Mouse (Mus musculus): ENCODE data around the gene Coro1b. TPM values are rescaled to one million over a fixed set of nuclear protein-coding genes. Genes with fewer than 3 reads are reported as not detected.

Coro1b gene
- polyA plus RNA-seq (2012; fragmentation: generic; extraction: Trizol) = 238 TPM

DNA sequence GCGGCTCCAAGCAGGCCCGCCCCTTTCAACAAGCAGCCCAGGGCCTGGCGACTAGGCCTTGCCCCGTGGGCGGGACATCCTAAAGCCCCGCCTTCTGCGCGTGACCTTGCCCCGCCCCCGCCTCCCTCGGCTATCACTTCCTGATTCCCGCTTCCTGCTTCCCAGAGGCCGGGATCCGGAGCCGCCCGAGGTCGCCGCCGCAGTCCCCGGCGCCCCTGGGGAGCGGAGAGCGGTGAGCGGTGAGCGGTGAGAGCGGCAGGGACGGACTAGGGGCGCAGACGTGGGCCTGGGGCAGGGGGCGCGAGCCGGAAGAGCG is at the start of gene Coro1b:
Gene Coro1b (plus strand): TSS at position 129 of the 316 bp plus-strand sequence.
- Histone ChIP-seq H3K36me3 (ENCODE audit: control insufficient read depth, insufficient read depth) (peaks cover 6% of the 10 kb centered on the region), H3K27me3 (ENCODE audit: control insufficient read depth, insufficient read depth, insufficient read length) (no peaks in the 10 kb centered on the region), H3K79me2 (ENCODE audit: control insufficient read depth, insufficient read depth) (peaks cover 15% of the 10 kb centered on the region), H3K4me3 (peak within 1 kb of the TSS; percentile 57), H3K4me2 (ENCODE audit: low read depth) (peak within 1 kb of the TSS; percentile 86), H3ac (ENCODE audit: control insufficient read depth, insufficient read length) (peak within 1 kb of the TSS; percentile 23)
- TF ChIP-seq POLR2A (IDR thresholded peaks at IDR 0.05; ENCODE audit: insufficient read length, low read depth) (peak; percentile 83), MYOG (IDR thresholded peaks at IDR 0.05; ENCODE audit: control insufficient read depth in 1 of 3, insufficient read depth in 1 of 3, insufficient read length in 2 of 3, low read depth in 2 of 3) (no peak), USF1 (IDR thresholded peaks at IDR 0.05; ENCODE audit: low read depth) (peak; percentile 65)

DNA sequence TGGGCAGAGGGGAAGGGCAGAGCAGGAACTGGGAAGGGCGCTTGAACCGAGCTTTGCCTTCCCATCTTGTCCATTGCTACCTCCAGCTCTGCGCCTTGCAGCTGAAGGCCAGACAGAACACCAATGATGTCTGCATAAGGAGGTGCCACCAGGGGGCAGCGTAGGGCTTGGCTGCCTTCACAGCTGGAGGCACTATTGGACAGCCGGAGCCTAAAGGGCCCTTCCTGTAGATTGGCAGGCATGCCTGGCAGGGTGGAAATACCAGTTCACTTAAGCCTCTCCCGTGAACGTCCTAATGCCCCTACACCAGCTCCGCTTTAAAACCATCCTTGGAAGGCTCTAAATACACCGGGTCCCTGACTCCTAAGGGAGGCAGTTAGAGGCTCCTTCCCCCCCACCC is 49.4 kb upstream of the Coro1b start:
- peak; percentile 38 to 76 (median 50) for TF ChIP-seq MYOG (IDR thresholded peaks at IDR 0.05; ENCODE audit: control insufficient read depth in 1 of 3, insufficient read depth in 1 of 3, insufficient read length in 2 of 3, low read depth in 2 of 3)
- no peak for TF ChIP-seq TCF12 (IDR thresholded peaks at IDR 0.05; ENCODE audit: insufficient read depth, poor library complexity, severe bottlenecking)
- TF ChIP-seq TCF3 (IDR thresholded peaks at IDR 0.05; ENCODE audit: insufficient read length, low read depth) = peak; percentile 19
- TF ChIP-seq MAX (IDR thresholded peaks at IDR 0.05; ENCODE audit: low read depth) = no peak
- no peak for TF ChIP-seq E2F4 (IDR thresholded peaks at IDR 0.05; ENCODE audit: insufficient read depth)
- peak; percentile 65 to 91 (median 74) for TF ChIP-seq MYOD1 (IDR thresholded peaks at IDR 0.05; ENCODE audit: control insufficient read depth in 1 of 3, insufficient read length in 2 of 3, low read depth in 2 of 3)
- peak; percentile 13 for TF ChIP-seq SRF (IDR thresholded peaks at IDR 0.05; ENCODE audit: control insufficient read depth, insufficient read length, low read depth)
- no peak for TF ChIP-seq POLR2AphosphoS2 (IDR thresholded peaks at IDR 0.05; ENCODE audit: insufficient read length, low read depth)
- TF ChIP-seq POLR2A (IDR thresholded peaks at IDR 0.05; ENCODE audit: insufficient read length, low read depth) = peak; percentile 45
- no peak overlapping the region for H3ac ChIP-seq (ENCODE audit: control insufficient read depth, insufficient read length)
- peaks cover 15% of the 10 kb centered on the region for H3K79me2 ChIP-seq (ENCODE audit: control insufficient read depth, insufficient read depth)
- no peaks in the 10 kb centered on the region for H3K36me3 ChIP-seq (ENCODE audit: control insufficient read depth, insufficient read depth)
- H3K4me2 ChIP-seq (ENCODE audit: low read depth) = peak overlapping the region; percentile 98
- no peaks in the 10 kb centered on the region for H3K27me3 ChIP-seq (ENCODE audit: control insufficient read depth, insufficient read depth, insufficient read length)
- peak overlapping the region; percentile 57 for H3K4me3 ChIP-seq

DNA sequence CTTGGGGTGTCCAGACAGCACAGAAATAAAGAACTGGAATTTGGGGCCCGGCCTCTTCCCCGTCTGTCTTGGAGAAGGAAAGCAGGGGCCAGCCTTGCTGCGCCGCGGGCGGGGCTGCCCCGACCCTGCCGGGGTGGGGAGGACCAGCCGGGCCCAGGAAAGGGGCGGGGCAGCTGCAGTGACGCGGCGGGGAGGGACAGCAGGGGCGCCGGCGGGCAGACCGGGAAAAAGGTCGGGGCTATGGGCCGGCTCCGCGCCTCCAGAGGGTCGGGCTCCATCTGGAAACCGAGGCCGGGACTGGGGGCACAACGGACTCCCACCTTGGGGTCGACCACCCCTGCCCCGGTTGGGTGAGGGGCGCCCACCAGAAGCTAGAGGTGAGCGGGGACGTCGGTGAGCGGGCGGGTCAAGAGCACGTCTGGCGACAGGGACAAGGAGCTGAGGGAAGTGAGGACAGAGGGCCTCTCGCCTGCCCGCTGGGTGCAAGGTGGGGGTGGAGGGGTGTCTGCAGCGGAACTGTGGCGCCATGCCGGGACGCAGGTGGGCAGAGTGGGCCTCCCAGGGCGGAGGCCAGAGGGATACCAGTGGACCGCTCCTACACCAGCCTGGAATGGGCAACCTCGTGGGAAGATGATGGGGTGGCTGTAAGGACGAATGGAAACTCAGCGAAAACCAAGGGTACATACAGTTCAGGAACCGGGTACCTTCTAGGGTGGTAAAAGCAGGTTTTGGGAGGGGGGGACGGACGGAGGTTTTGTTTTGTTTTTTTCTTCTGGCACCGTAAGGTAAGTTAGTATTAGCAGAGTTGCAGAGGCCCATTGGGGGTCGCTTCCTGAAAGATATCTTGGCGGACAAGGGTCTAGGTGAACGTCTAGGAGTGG is 48.3 kb upstream of the Coro1b start, which contains the start of gene Pitpnm1:
Gene Pitpnm1 (plus strand): TSS at position 162 of the 881 bp plus-strand sequence.
- Histone ChIP-seq H3K27me3 (ENCODE audit: control insufficient read depth, insufficient read depth, insufficient read length) (no peaks in the 10 kb centered on the region), H3K4me3 (peak within 1 kb of the TSS; percentile 57), H3ac (ENCODE audit: control insufficient read depth, insufficient read length) (peak within 1 kb of the TSS; percentile 59), H3K79me2 (ENCODE audit: control insufficient read depth, insufficient read depth) (peaks cover 15% of the 10 kb centered on the region), H3K36me3 (ENCODE audit: control insufficient read depth, insufficient read depth) (no peaks in the 10 kb centered on the region), H3K4me2 (ENCODE audit: low read depth) (peak within 1 kb of the TSS; percentile 98)
- TF ChIP-seq MYOD1 (IDR thresholded peaks at IDR 0.05; ENCODE audit: control insufficient read depth in 1 of 3, insufficient read length in 2 of 3, low read depth in 2 of 3) (peak in 1 of 3 experiments; percentile 54), MYOG (IDR thresholded peaks at IDR 0.05; ENCODE audit: control insufficient read depth in 1 of 3, insufficient read depth in 1 of 3, insufficient read length in 2 of 3, low read depth in 2 of 3) (no peak), TCF3 (IDR thresholded peaks at IDR 0.05; ENCODE audit: insufficient read length, low read depth) (no peak), SRF (IDR thresholded peaks at IDR 0.05; ENCODE audit: control insufficient read depth, insufficient read length, low read depth) (no peak), POLR2A (IDR thresholded peaks at IDR 0.05; ENCODE audit: insufficient read length, low read depth) (peak; percentile 69), POLR2AphosphoS2 (IDR thresholded peaks at IDR 0.05; ENCODE audit: insufficient read length, low read depth) (peak; percentile 11)

DNA sequence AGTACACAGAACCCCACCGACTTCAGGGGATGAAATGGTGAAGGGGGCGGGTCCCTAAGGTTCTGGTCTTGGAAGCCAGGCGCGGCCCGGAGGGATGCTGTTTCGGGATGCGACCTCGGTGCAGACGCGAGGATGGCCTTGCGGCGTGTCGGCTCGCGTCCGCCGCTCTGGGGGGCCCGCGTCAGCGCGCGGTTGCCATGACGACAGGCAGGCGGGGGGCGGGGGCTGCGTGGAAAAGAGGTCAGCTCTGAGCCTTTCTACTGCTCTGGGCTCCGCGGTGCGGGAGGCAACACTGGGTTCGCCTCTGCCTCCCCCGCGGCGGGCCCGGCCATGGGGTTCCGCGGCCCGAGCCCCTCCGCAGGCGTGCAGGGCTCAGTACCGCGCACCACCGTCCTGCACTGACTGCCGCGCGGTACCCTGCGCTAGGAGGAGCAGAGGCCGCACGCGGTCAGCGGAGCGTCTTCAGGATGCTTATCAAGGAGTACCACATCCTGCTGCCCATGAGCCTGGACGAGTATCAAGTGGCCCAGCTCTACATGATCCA is 47.6 kb upstream of the Coro1b start:
- peaks cover 15% of the 10 kb centered on the region for H3K79me2 ChIP-seq (ENCODE audit: control insufficient read depth, insufficient read depth)
- H3K27me3 ChIP-seq (ENCODE audit: control insufficient read depth, insufficient read depth, insufficient read length) = no peaks in the 10 kb centered on the region
- peak in 1 of 3 experiments; percentile 3 for TF ChIP-seq MYOD1 (IDR thresholded peaks at IDR 0.05; ENCODE audit: control insufficient read depth in 1 of 3, insufficient read length in 2 of 3, low read depth in 2 of 3)
- TF ChIP-seq MYOG (IDR thresholded peaks at IDR 0.05; ENCODE audit: control insufficient read depth in 1 of 3, insufficient read depth in 1 of 3, insufficient read length in 2 of 3, low read depth in 2 of 3) = no peak
- H3ac ChIP-seq (ENCODE audit: control insufficient read depth, insufficient read length) = peak overlapping the region; percentile 59
- H3K4me2 ChIP-seq (ENCODE audit: low read depth) = peak overlapping the region; percentile 98
- H3K36me3 ChIP-seq (ENCODE audit: control insufficient read depth, insufficient read depth) = no peaks in the 10 kb centered on the region
- peak overlapping the region; percentile 57 for H3K4me3 ChIP-seq

DNA sequence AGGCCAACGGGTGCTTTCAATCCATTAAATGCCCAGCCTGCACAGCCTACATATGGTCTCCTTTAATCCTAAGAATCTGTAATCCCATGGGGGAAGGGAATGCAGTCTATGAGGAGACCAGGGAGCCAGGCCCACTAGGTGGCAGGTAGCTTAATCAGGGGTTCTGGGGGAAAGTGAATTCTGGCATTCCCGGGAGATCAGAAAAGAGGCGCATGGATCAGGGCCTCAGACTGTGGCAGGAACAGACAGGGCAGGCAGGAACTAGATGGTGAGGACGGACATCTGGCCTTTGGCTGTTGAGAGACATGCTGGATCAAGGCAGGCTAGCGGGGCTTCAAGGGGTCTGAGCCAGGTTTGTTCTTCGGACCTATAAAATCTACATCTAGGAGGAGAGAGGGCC is 47.0 kb upstream of the Coro1b start:
- no peak overlapping the region for H3ac ChIP-seq (ENCODE audit: control insufficient read depth, insufficient read length)
- no peak overlapping the region for H3K4me3 ChIP-seq
- H3K4me2 ChIP-seq (ENCODE audit: low read depth) = no peak overlapping the region
- no peaks in the 10 kb centered on the region for H3K27me3 ChIP-seq (ENCODE audit: control insufficient read depth, insufficient read depth, insufficient read length)
- no peaks in the 10 kb centered on the region for H3K36me3 ChIP-seq (ENCODE audit: control insufficient read depth, insufficient read depth)
- TF ChIP-seq MYOD1 (IDR thresholded peaks at IDR 0.05; ENCODE audit: control insufficient read depth in 1 of 3, insufficient read length in 2 of 3, low read depth in 2 of 3) = no peak
- TF ChIP-seq USF1 (IDR thresholded peaks at IDR 0.05; ENCODE audit: low read depth) = no peak
- TF ChIP-seq CEBPB (IDR thresholded peaks at IDR 0.05; ENCODE audit: insufficient read depth, poor library complexity, severe bottlenecking) = no peak
- no peak for TF ChIP-seq MAX (IDR thresholded peaks at IDR 0.05; ENCODE audit: low read depth)
- H3K79me2 ChIP-seq (ENCODE audit: control insufficient read depth, insufficient read depth) = peaks cover 15% of the 10 kb centered on the region

Data from myocyte (in vitro differentiated cells).